Mouse (Mus musculus): Measurements from ENCODE around the gene Pgf. TPM values are rescaled to one million over a fixed set of nuclear protein-coding genes. Genes with fewer than 3 reads are reported as not detected.

The Pgf gene
- polyA plus RNA-seq, 1 experiment: 2.2 TPM

GRCm38 (mm10) chr12:85176846-85177523 lies 605 bp downstream of the Pgf start:
- peak overlapping the region; percentile 39 for H3K4me3 ChIP-seq (ENCODE audit: insufficient read depth, low read length)
- peaks cover 4% of the 10 kb centered on the region; the same call in 1 of the 2 replicates for H3K4me1 ChIP-seq (ENCODE audit: control insufficient read depth, insufficient read depth, low read length)
- TF ChIP-seq CTCF (IDR thresholded peaks at IDR 0.05; ENCODE audit: low read depth, low read length) (no peak), POLR2A (IDR thresholded peaks at IDR 0.05; ENCODE audit: borderline replicate concordance, low read depth, low read length) (no peak)
- H3K27ac ChIP-seq (ENCODE audit: insufficient read depth, low read depth, low read length): no peak overlapping the region

GRCm38 (mm10) chr12:85175926-85176845 lies 1.4 kb downstream of the Pgf start:
- H3K4me1 ChIP-seq (ENCODE audit: control insufficient read depth, insufficient read depth, low read length): peaks cover 4% of the 10 kb centered on the region; the same call in 1 of the 2 replicates
- H3K27ac ChIP-seq (ENCODE audit: insufficient read depth, low read depth, low read length): no peak overlapping the region
- TF ChIP-seq POLR2A (IDR thresholded peaks at IDR 0.05; ENCODE audit: borderline replicate concordance, low read depth, low read length) (no peak), CTCF (IDR thresholded peaks at IDR 0.05; ENCODE audit: low read depth, low read length) (no peak)
- no peak overlapping the region for H3K4me3 ChIP-seq (ENCODE audit: insufficient read depth, low read length)

- TF ChIP-seq POLR2A (IDR thresholded peaks at IDR 0.05; ENCODE audit: borderline replicate concordance, low read depth, low read length) (no peak), CTCF (IDR thresholded peaks at IDR 0.05; ENCODE audit: low read depth, low read length) (no peak)
- H3K27ac ChIP-seq (ENCODE audit: insufficient read depth, low read depth, low read length): no peak overlapping the region
- H3K4me3 ChIP-seq (ENCODE audit: insufficient read depth, low read length): no peak overlapping the region
- peaks cover 4% of the 10 kb centered on the region; the same call in 1 of the 2 replicates for H3K4me1 ChIP-seq (ENCODE audit: control insufficient read depth, insufficient read depth, low read length)
Measured at GRCm38 (mm10) chr12:85175087-85175675, 2.4 kb downstream of the Pgf start.

GRCm38 (mm10) chr12:85174016-85174415 lies 3.6 kb downstream of the Pgf start:
- TF ChIP-seq CTCF (IDR thresholded peaks at IDR 0.05; ENCODE audit: low read depth, low read length) (no peak), POLR2A (IDR thresholded peaks at IDR 0.05; ENCODE audit: borderline replicate concordance, low read depth, low read length) (no peak)
- Histone ChIP-seq H3K4me1 (ENCODE audit: control insufficient read depth, insufficient read depth, low read length) (peaks cover 6% of the 10 kb centered on the region), H3K27ac (ENCODE audit: insufficient read depth, low read depth, low read length) (no peak overlapping the region), H3K4me3 (ENCODE audit: insufficient read depth, low read length) (no peak overlapping the region)

- TF ChIP-seq CTCF (IDR thresholded peaks at IDR 0.05; ENCODE audit: low read depth, low read length) (no peak), POLR2A (IDR thresholded peaks at IDR 0.05; ENCODE audit: borderline replicate concordance, low read depth, low read length) (no peak)
- Histone ChIP-seq H3K4me3 (ENCODE audit: insufficient read depth, low read length) (no peak overlapping the region), H3K27ac (ENCODE audit: insufficient read depth, low read depth, low read length) (no peak overlapping the region), H3K4me1 (ENCODE audit: control insufficient read depth, insufficient read depth, low read length) (peaks cover 2% of the 10 kb centered on the region; the same call in 1 of the 2 replicates)
Measured at GRCm38 (mm10) chr12:85170948-85171307, 6.7 kb downstream of the Pgf start.

- Histone ChIP-seq H3K4me1 (ENCODE audit: control insufficient read depth, insufficient read depth, low read length) (peaks cover 2% of the 10 kb centered on the region; the same call in 1 of the 2 replicates), H3K27ac (ENCODE audit: insufficient read depth, low read depth, low read length) (no peak overlapping the region), H3K4me3 (ENCODE audit: insufficient read depth, low read length) (no peak overlapping the region)
- TF ChIP-seq POLR2A (IDR thresholded peaks at IDR 0.05; ENCODE audit: borderline replicate concordance, low read depth, low read length): no peak
Measured at GRCm38 (mm10) chr12:85170284-85170947, 7.2 kb downstream of the Pgf start.

- TF ChIP-seq POLR2A (IDR thresholded peaks at IDR 0.05; ENCODE audit: borderline replicate concordance, low read depth, low read length): no peak
- TF ChIP-seq CTCF (IDR thresholded peaks at IDR 0.05; ENCODE audit: low read depth, low read length): no peak
- Histone ChIP-seq H3K27ac (ENCODE audit: insufficient read depth, low read depth, low read length) (no peak overlapping the region), H3K4me3 (ENCODE audit: insufficient read depth, low read length) (no peak overlapping the region), H3K4me1 (ENCODE audit: control insufficient read depth, insufficient read depth, low read length) (peaks cover 2% of the 10 kb centered on the region; the same call in 1 of the 2 replicates)
Measured at GRCm38 (mm10) chr12:85169877-85170276, 7.7 kb downstream of the Pgf start.

- TF ChIP-seq CTCF (IDR thresholded peaks at IDR 0.05; ENCODE audit: low read depth, low read length) (peak; percentile 97), POLR2A (IDR thresholded peaks at IDR 0.05; ENCODE audit: borderline replicate concordance, low read depth, low read length) (no peak)
- no peak overlapping the region for H3K27ac ChIP-seq (ENCODE audit: insufficient read depth, low read depth, low read length)
- peak overlapping the region; percentile 57 for H3K4me3 ChIP-seq (ENCODE audit: insufficient read depth, low read length)
- peaks cover 2% of the 10 kb centered on the region; the same call in 1 of the 2 replicates for H3K4me1 ChIP-seq (ENCODE audit: control insufficient read depth, insufficient read depth, low read length)
Measured at GRCm38 (mm10) chr12:85169117-85169858, 8.3 kb downstream of the Pgf start.

GRCm38 (mm10) chr12:85166631-85167030 lies 11.0 kb downstream of the Pgf start:
- TF ChIP-seq POLR2A (IDR thresholded peaks at IDR 0.05; ENCODE audit: borderline replicate concordance, low read depth, low read length): no peak
- no peak for TF ChIP-seq CTCF (IDR thresholded peaks at IDR 0.05; ENCODE audit: low read depth, low read length)
- H3K27ac ChIP-seq (ENCODE audit: insufficient read depth, low read depth, low read length): no peak overlapping the region
- peaks cover 2% of the 10 kb centered on the region; the same call in 1 of the 2 replicates for H3K4me1 ChIP-seq (ENCODE audit: control insufficient read depth, insufficient read depth, low read length)

More at GRCm38 (mm10) chr12:85166631-85167030, 11.0 kb downstream of the Pgf start:
- no peak overlapping the region for H3K4me3 ChIP-seq (ENCODE audit: insufficient read depth, low read length)
